Mouse (Mus musculus) thymus, postnatal 36 days (tissue): ENCODE measurements around the gene Lsamp.
"Not testable (repeated sequence)": the region's sequence is repeated elsewhere in the genome, so short reads cannot be mapped to it uniquely, and the experiment has no call there.

ENCODE experiments used
- DNase-seq, 2 experiments: peaks; one replicate each; pipeline ENCODE4 v3.0.0; 2022; ENCODE audit warnings: mixed read lengths in 2 of 2

The Lsamp gene

GRCm38 (mm10) chr16:41969215-41969614 lies 1985.1 kb downstream of the Lsamp start:
- no peak for DNase-seq

DNA sequence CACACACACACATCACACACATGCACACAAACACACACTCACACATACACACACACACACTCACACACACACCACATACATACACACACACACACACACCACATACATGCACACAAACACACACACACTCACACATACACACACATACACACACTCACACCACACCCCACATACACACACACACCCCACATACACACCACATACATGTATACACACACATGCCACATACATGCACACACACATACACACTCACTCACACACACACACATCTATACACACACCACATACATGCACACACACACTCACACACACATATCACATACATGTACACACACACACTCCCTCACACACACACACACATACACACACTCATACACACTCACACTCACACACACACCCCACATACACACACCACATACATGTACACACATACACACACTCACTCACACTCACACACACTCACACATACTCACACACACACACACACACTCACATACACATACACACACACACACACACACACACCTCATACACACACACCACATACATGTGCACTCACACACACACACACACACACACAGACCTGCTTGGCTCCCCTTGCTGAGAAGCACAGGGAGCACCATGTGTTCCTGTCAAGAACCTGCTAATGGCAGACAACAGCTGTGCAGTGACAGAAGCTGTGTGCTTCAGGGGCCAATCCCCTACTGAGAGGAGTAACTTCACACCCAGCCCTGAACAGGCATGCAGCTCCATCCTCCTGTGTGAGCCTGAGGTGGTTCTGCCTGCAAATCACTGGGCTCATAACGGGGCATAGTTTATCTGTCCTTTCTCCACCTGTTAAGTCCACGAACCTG lies 1990.9 kb downstream of the Lsamp start:
- no peak for DNase-seq

- DNase-seq = no peak
Measured at GRCm38 (mm10) chr16:41976897-41977296, 1992.7 kb downstream of the Lsamp start.

DNA sequence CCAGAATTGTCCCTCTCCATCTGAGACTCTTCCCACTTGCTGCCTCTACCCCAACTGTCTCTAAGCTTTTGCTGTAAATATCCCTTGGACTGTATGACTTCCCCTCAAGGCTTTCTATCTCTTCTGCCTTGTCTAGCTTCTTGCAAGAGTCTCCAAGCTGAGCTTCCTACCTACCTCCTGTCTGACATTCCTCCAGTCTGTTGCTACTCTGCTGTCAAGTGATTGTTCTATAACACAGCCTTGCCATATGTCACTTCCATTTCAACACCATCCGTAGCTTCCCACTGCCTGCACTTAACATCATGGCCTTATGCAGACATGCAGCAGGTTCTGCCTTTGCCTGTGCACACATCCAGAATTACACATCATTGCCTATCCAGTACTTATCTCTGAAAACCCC lies 2012.8 kb downstream of the Lsamp start:
- DNase-seq = no peak

- DNase-seq = no peak
Measured at GRCm38 (mm10) chr16:42002925-42003324, 2018.8 kb downstream of the Lsamp start.

- not testable (repeated sequence) for DNase-seq
Measured at GRCm38 (mm10) chr16:42003506-42003905, 2019.3 kb downstream of the Lsamp start.

GRCm38 (mm10) chr16:42004166-42004565 lies 2020.0 kb downstream of the Lsamp start:
- no peak for DNase-seq

- DNase-seq = no peak
Measured at GRCm38 (mm10) chr16:42014937-42015336, 2030.8 kb downstream of the Lsamp start.

DNA sequence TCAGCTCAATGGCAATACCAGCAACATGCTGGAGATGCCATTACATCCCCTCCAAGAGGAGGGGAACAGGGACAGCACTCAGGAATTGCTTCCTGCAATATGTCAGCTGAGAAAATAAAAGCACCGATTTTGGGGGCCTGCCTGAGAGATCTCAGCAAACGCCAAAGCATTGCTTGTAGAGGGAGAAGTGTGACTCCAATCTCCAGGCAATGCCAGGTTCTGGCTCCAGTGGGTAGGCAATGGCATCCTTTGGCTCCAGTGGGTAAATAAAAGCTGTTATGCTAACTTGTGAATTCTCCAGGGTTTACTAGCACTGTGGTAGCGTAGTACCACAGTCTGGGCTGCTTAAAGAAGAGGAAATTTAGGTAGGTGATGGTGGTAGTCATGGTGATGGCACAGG lies 2031.3 kb downstream of the Lsamp start:
- DNase-seq = no peak

DNA sequence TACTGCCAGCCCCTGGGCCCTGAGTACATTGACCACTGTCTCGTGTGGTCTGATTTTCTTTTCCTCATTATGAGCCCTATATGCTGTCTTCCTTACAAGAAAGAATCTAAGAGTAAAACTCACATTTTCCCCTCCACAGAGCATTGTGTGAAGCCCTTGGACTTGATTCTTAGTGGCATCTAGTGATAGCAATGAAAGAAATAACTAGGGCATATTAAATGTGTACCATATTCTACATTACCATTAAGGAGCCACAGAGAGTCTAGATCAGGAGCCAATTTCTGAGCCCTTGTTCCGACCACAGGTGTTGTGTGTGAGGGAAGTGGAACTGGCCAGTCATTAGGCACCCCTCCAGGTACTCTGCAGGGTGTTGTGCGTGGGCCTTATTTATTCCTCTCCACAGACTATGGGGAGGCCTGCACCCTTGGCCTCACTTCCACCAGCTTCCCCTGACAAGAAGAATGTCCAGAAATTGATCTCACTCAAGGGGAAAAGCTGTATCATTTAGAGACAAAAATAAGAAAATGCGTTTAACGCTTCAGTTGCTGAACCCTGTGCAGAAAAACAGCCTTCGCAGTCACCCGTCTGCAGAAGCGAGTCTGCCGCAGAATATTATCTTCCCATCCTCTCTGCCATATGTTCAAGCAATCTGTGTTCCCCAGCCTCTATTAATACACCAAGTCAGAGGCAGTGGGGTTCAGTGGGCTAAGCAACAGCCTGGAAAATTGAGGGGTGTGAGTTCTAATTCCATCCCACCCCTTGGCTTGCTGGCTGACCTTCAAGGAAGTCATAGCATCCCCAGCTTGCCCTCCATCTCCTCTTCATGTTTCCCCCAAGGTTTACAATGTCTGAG lies 2032.9 kb downstream of the Lsamp start:
- no peak for DNase-seq

DNA sequence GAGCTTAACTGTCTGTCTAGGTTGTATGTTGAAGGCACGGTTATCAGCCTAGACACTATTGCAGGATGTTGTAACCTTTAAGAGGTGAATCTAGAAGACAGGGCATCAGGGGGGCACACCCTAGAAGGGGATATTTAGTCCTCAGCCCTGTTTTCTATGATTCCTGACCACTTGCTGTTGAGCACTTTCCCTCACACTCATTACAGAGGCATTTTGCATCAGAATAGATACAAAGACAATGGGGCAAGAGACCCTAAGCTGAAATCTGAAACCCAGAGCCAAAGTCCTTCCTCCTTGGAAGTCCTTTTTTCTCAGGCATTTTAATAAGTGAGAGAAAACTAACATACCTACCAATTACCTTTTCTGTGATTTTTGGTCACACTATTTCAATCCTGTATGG lies 2038.4 kb downstream of the Lsamp start:
- DNase-seq = no peak

DNA sequence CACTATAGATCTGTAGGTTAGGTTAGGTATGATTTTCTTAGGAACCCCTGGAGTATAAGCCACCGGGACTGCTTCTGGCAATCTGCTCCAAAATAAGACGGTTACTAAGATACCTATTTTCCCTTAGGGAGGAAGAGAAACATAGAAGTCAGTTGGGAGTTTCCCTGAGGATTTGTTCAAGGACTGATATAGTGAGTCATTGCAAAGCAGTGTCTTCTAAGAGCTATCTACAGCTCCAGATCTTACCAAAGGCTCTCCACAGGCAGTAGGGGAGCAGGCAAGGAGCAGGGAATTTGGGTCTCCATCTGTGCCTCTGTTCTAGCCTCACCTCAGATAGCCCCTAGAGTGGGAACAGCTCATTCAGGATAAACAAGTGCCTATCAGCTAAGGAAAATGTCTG lies 2047.9 kb downstream of the Lsamp start:
- no peak for DNase-seq

DNA sequence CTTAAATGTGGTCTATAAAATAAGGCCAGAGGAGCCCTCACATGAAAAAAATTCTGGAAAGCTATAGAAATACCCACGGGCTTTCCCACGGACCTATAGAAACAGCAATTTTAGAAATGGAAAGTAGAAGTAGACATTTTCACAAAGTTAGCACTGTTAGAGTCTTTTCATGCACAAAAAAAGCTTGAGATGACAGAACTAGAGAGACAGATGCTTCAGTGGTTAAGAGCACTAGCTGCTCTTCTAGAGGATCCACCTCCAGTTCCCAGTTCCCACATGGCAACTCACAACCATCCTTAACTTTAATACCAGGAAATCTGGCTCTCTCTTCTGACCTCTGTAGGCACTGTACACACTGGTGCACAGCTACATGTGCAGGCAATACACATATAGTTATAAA lies 2049.3 kb downstream of the Lsamp start:
- no peak for DNase-seq

DNA sequence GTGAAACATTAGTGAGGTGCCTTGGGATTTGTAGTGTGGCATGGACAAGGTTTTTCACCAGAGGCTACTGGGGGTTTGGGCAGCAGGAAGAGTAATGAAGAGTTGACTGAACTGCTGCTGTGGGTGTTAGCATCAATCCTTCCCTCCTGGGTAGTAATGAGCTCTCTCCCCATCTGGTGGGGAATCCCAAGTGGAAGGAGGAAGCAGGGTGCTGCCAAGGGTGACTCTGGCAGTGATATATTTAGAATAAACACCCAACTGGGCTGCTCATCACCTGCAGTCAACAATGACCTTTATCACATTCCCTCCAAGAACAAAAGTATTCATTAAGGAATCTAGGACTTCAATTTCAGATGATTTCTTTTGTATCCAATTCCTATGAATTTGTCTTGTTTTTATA lies 2064.0 kb downstream of the Lsamp start:
- DNase-seq = no peak

DNA sequence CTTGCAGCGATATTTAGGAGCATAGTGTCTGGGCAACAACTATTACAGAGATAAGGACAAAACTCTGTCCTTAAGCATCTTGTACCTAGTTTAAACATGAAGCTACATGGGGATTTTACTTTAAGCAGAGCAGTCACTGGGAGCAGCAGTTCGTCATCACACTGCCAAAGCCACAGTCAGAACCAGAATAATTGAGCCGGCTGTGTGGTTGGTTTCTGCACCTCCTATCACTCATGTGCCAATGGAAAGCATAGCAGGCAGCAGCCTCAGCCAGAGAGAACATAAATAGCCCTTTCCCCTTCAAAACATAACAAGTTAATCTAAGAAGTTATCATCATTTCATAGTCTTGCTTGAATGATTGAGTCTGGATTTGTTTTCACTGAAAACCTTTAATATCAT lies 2075.8 kb downstream of the Lsamp start:
- DNase-seq = no peak

GRCm38 (mm10) chr16:42074325-42074724 lies 2090.2 kb downstream of the Lsamp start:
- no peak for DNase-seq

DNA sequence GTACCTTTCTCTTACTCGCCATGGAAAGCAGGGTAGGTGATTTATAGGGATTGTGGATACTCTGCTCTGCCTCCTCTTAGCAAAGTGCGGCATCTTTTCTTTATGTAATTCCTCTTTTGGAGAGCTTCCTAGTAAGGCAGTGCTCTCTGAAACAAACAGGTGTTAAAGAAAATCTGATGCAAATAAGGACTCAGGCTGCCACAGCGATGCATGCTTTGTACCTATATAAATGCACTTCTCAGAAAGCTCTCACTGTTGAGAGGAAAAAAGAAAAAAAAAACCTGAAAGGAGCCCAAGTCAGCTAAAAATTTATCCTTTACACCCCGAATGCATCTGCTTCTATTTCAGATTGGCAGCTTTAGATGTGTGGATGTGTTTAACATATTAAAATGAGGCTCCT lies 2095.4 kb downstream of the Lsamp start:
- no peak for DNase-seq

DNA sequence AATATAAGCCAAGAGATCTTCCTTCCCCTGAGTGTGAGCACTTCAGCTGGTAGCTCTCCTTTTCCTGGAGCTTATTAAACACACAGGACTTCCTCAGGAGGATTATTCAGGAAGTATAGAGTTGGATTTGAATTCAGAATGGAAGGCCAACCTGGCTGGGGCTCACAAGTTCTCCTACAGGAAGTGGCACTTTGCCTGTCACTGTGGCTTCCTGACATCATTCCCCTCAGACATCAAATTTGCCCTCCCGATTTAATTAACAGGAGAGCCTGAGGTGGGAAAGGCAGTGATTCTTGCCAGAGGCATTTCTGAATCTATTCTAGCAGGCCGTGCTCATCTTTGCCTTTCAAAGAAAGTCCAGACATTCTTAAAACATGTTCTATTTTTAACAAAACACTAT lies 2097.4 kb downstream of the Lsamp start:
- no peak for DNase-seq

GRCm38 (mm10) chr16:42097510-42097909 lies 2113.3 kb downstream of the Lsamp start:
- no peak for DNase-seq

- no peak for DNase-seq
Measured at GRCm38 (mm10) chr16:42102186-42102585, 2118.0 kb downstream of the Lsamp start.

- DNase-seq = no peak
Measured at GRCm38 (mm10) chr16:42102635-42103034, 2118.5 kb downstream of the Lsamp start.

GRCm38 (mm10) chr16:42112251-42112650 lies 2128.1 kb downstream of the Lsamp start:
- DNase-seq = no peak

GRCm38 (mm10) chr16:42113246-42113645 lies 2129.1 kb downstream of the Lsamp start:
- no peak for DNase-seq

GRCm38 (mm10) chr16:42121788-42122187 lies 2137.6 kb downstream of the Lsamp start:
- no peak for DNase-seq
